Mouse (Mus musculus): Measurements from ENCODE around the gene Chn2. TPM values are rescaled to one million over a fixed set of nuclear protein-coding genes. Genes with fewer than 3 reads are reported as not detected.

Chn2 gene
- total RNA-seq, 2 experiments from 2014 or later, result 10.7 to 11.1 TPM

GRCm38 (mm10) chr6:54227061-54227460 is 187.7 kb downstream of the Chn2 start:
- no peak for DNase-seq (ENCODE audit: low spot score in 2 of 2)

GRCm38 (mm10) chr6:54228421-54228820 is 189.1 kb downstream of the Chn2 start:
- no peak for DNase-seq (ENCODE audit: low spot score in 2 of 2)

GRCm38 (mm10) chr6:54228874-54229273 is 189.5 kb downstream of the Chn2 start:
- DNase-seq (ENCODE audit: low spot score in 2 of 2), result no peak

- DNase-seq (ENCODE audit: low spot score in 2 of 2), result no peak
Measured at GRCm38 (mm10) chr6:54231769-54232558, 192.6 kb downstream of the Chn2 start.

GRCm38 (mm10) chr6:54236441-54236840 is 197.1 kb downstream of the Chn2 start:
- DNase-seq (ENCODE audit: low spot score in 2 of 2), result no peak

- no peak for DNase-seq (ENCODE audit: low spot score in 2 of 2)
Measured at GRCm38 (mm10) chr6:54241761-54242160, 202.4 kb downstream of the Chn2 start.

GRCm38 (mm10) chr6:54242286-54242685 is 202.9 kb downstream of the Chn2 start:
- DNase-seq (ENCODE audit: low spot score in 2 of 2), result no peak

- DNase-seq (ENCODE audit: low spot score in 2 of 2), result no peak
Measured at GRCm38 (mm10) chr6:54248354-54249252, 209.2 kb downstream of the Chn2 start.

- no peak for DNase-seq (ENCODE audit: low spot score in 2 of 2)
Measured at GRCm38 (mm10) chr6:54251401-54252191, 212.2 kb downstream of the Chn2 start.

- no peak for DNase-seq (ENCODE audit: low spot score in 2 of 2)
Measured at GRCm38 (mm10) chr6:54253206-54253605, 213.9 kb downstream of the Chn2 start.

- DNase-seq (ENCODE audit: low spot score in 2 of 2), result no peak
Measured at GRCm38 (mm10) chr6:54253881-54254280, 214.5 kb downstream of the Chn2 start.

- no peak for DNase-seq (ENCODE audit: low spot score in 2 of 2)
Measured at GRCm38 (mm10) chr6:54254759-54255158, 215.4 kb downstream of the Chn2 start.

GRCm38 (mm10) chr6:54255321-54255720 is 216.0 kb downstream of the Chn2 start:
- no peak for DNase-seq (ENCODE audit: low spot score in 2 of 2)

GRCm38 (mm10) chr6:54256397-54256796 is 217.0 kb downstream of the Chn2 start:
- no peak for DNase-seq (ENCODE audit: low spot score in 2 of 2)

GRCm38 (mm10) chr6:54257552-54257951 is 218.2 kb downstream of the Chn2 start:
- no peak for DNase-seq (ENCODE audit: low spot score in 2 of 2)

GRCm38 (mm10) chr6:54258462-54258861 is 219.1 kb downstream of the Chn2 start:
- DNase-seq (ENCODE audit: low spot score in 2 of 2), result no peak

GRCm38 (mm10) chr6:54262732-54263131 is 223.4 kb downstream of the Chn2 start:
- no peak for DNase-seq (ENCODE audit: low spot score in 2 of 2)

GRCm38 (mm10) chr6:54263890-54264289 is 224.5 kb downstream of the Chn2 start:
- no peak for DNase-seq (ENCODE audit: low spot score in 2 of 2)

GRCm38 (mm10) chr6:54264537-54264936 is 225.2 kb downstream of the Chn2 start:
- DNase-seq (ENCODE audit: low spot score in 2 of 2), result no peak

- no peak for DNase-seq (ENCODE audit: low spot score in 2 of 2)
Measured at GRCm38 (mm10) chr6:54265384-54265783, 226.0 kb downstream of the Chn2 start.
